Mouse (Mus musculus): ENCODE measurements around the gene Slc7a11. TPM values are rescaled to one million over a fixed set of nuclear protein-coding genes. Genes with fewer than 3 reads are reported as not detected.

Gene Slc7a11
- polyA plus RNA-seq, 1 experiment: 3.0 TPM

DNA sequence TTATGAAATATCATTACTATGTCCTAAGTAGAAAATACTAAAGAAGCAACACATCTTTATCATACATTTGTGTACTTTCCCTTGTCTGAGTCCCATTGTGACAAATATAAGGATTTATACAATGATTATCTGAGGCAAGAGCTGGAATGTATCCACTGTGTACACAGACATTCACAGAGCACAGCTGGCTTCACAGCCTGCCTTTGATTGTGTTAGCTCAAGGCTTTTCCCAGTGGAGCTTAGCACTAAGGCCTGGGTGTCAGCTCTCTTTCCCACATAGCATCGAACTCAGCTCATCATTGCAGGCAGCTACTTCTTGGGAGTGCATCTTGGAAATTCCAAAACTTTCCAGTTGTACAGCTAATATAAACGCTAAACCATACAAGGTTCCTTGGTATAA lies 529.5 kb downstream of the Slc7a11 start:
- H3K4me1 ChIP-seq (ENCODE audit: control insufficient read depth, insufficient read depth, low read length): no peaks in the 10 kb centered on the region
- H3K4me3 ChIP-seq (ENCODE audit: control insufficient read depth, low read depth, low read length): no peak overlapping the region
- H3K27me3 ChIP-seq (ENCODE audit: control insufficient read depth, insufficient read depth, low read length): no peaks in the 10 kb centered on the region
- TF ChIP-seq CTCF (IDR thresholded peaks at IDR 0.05; ENCODE audit: control insufficient read depth, insufficient read depth, insufficient replicate concordance, low read depth, low read length): no peak
- TF ChIP-seq POLR2A (IDR thresholded peaks at IDR 0.05; ENCODE audit: control insufficient read depth, low read depth, low read length): no peak
- H3K36me3 ChIP-seq (ENCODE audit: control insufficient read depth, insufficient read depth, low read length): no peaks in the 10 kb centered on the region
- H3K27ac ChIP-seq (ENCODE audit: control insufficient read depth, insufficient read depth, low read depth, low read length): no peak overlapping the region

GRCm38 (mm10) chr3:49910922-49911321 lies 532.5 kb downstream of the Slc7a11 start:
- H3K4me1 ChIP-seq (ENCODE audit: control insufficient read depth, insufficient read depth, low read length): no peaks in the 10 kb centered on the region

DNA sequence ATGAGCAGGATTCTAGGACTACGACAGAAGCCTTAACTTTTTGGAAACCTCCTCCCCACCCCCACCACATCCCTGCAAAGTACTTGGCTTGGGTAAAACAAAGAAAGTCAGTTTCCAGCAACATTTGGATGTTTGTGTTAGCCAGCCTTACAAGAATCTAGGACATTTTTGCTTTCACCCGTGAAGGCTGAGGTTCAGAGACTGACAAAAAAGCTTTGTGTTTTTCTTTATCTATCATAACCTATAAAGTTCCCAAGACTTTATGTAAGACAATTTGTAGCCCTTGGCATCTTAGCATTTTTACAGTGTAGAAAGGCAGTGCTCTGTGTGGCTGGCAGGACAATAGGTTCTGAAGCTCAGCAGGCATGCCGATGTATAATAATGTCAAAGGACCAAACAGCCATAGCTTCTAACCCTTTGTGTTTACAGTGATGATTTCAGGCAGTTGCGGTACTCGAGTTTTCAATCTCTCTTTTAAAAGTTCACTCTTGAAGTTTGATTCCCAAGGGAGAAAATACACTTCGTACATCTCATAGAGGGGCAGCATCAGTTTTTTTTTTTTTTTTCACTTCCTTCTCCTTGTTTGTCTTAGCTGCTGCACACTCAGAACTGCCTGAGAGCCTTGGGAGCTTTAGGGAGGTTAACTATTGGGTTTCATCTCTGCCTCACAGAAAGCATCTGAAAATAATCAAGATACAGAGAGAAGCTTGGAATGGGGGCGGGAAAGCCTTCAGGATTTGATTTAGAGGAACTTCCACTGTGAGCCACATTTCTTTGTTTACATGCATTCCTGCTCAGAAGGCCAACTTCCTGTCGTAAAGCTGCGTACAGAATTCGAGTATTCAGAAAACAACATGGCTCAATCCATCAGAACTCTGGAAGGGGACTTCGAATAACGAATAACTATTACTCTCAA lies 534.7 kb downstream of the Slc7a11 start:
- H3K36me3 ChIP-seq (ENCODE audit: control insufficient read depth, insufficient read depth, low read length): no peaks in the 10 kb centered on the region
- no peaks in the 10 kb centered on the region for H3K27me3 ChIP-seq (ENCODE audit: control insufficient read depth, insufficient read depth, low read length)
- no peak for TF ChIP-seq POLR2A (IDR thresholded peaks at IDR 0.05; ENCODE audit: control insufficient read depth, low read depth, low read length)
- TF ChIP-seq CTCF (IDR thresholded peaks at IDR 0.05; ENCODE audit: control insufficient read depth, insufficient read depth, insufficient replicate concordance, low read depth, low read length): no peak
- H3K27ac ChIP-seq (ENCODE audit: control insufficient read depth, insufficient read depth, low read depth, low read length): no peak overlapping the region
- H3K4me1 ChIP-seq (ENCODE audit: control insufficient read depth, insufficient read depth, low read length): no peaks in the 10 kb centered on the region
- H3K4me3 ChIP-seq (ENCODE audit: control insufficient read depth, low read depth, low read length): no peak overlapping the region

More at GRCm38 (mm10) chr3:49910922-49911321, 532.5 kb downstream of the Slc7a11 start:
- H3K27me3 ChIP-seq (ENCODE audit: control insufficient read depth, insufficient read depth, low read length): no peaks in the 10 kb centered on the region
- no peak overlapping the region for H3K27ac ChIP-seq (ENCODE audit: control insufficient read depth, insufficient read depth, low read depth, low read length)
- no peak for TF ChIP-seq CTCF (IDR thresholded peaks at IDR 0.05; ENCODE audit: control insufficient read depth, insufficient read depth, insufficient replicate concordance, low read depth, low read length)
- TF ChIP-seq POLR2A (IDR thresholded peaks at IDR 0.05; ENCODE audit: control insufficient read depth, low read depth, low read length): no peak
- no peaks in the 10 kb centered on the region for H3K36me3 ChIP-seq (ENCODE audit: control insufficient read depth, insufficient read depth, low read length)
- no peak overlapping the region for H3K4me3 ChIP-seq (ENCODE audit: control insufficient read depth, low read depth, low read length)

GRCm38 (mm10) chr3:49893945-49894344 lies 549.5 kb downstream of the Slc7a11 start:
- no peak for TF ChIP-seq POLR2A (IDR thresholded peaks at IDR 0.05; ENCODE audit: control insufficient read depth, low read depth, low read length)
- no peak for TF ChIP-seq CTCF (IDR thresholded peaks at IDR 0.05; ENCODE audit: control insufficient read depth, insufficient read depth, insufficient replicate concordance, low read depth, low read length)
- Histone ChIP-seq H3K4me3 (ENCODE audit: control insufficient read depth, low read depth, low read length) (no peak overlapping the region), H3K36me3 (ENCODE audit: control insufficient read depth, insufficient read depth, low read length) (no peaks in the 10 kb centered on the region), H3K4me1 (ENCODE audit: control insufficient read depth, insufficient read depth, low read length) (no peaks in the 10 kb centered on the region), H3K27ac (ENCODE audit: control insufficient read depth, insufficient read depth, low read depth, low read length) (no peak overlapping the region), H3K27me3 (ENCODE audit: control insufficient read depth, insufficient read depth, low read length) (no peaks in the 10 kb centered on the region)

GRCm38 (mm10) chr3:49887359-49887758 lies 556.1 kb downstream of the Slc7a11 start:
- Histone ChIP-seq H3K4me3 (ENCODE audit: control insufficient read depth, low read depth, low read length) (no peak overlapping the region), H3K4me1 (ENCODE audit: control insufficient read depth, insufficient read depth, low read length) (no peaks in the 10 kb centered on the region), H3K27ac (ENCODE audit: control insufficient read depth, insufficient read depth, low read depth, low read length) (no peak overlapping the region), H3K27me3 (ENCODE audit: control insufficient read depth, insufficient read depth, low read length) (no peaks in the 10 kb centered on the region), H3K36me3 (ENCODE audit: control insufficient read depth, insufficient read depth, low read length) (no peaks in the 10 kb centered on the region)
- TF ChIP-seq CTCF (IDR thresholded peaks at IDR 0.05; ENCODE audit: control insufficient read depth, insufficient read depth, insufficient replicate concordance, low read depth, low read length) (no peak), POLR2A (IDR thresholded peaks at IDR 0.05; ENCODE audit: control insufficient read depth, low read depth, low read length) (no peak)

- Histone ChIP-seq H3K4me1 (ENCODE audit: control insufficient read depth, insufficient read depth, low read length) (no peaks in the 10 kb centered on the region), H3K27ac (ENCODE audit: control insufficient read depth, insufficient read depth, low read depth, low read length) (no peak overlapping the region), H3K36me3 (ENCODE audit: control insufficient read depth, insufficient read depth, low read length) (no peaks in the 10 kb centered on the region), H3K4me3 (ENCODE audit: control insufficient read depth, low read depth, low read length) (no peak overlapping the region), H3K27me3 (ENCODE audit: control insufficient read depth, insufficient read depth, low read length) (no peaks in the 10 kb centered on the region)
- TF ChIP-seq POLR2A (IDR thresholded peaks at IDR 0.05; ENCODE audit: control insufficient read depth, low read depth, low read length) (no peak), CTCF (IDR thresholded peaks at IDR 0.05; ENCODE audit: control insufficient read depth, insufficient read depth, insufficient replicate concordance, low read depth, low read length) (no peak)
These were observed 557.0 kb downstream of the Slc7a11 start for GRCm38 (mm10) chr3:49886220-49886945.

GRCm38 (mm10) chr3:49880496-49880895 lies 562.9 kb downstream of the Slc7a11 start:
- TF ChIP-seq CTCF (IDR thresholded peaks at IDR 0.05; ENCODE audit: control insufficient read depth, insufficient read depth, insufficient replicate concordance, low read depth, low read length) (no peak), POLR2A (IDR thresholded peaks at IDR 0.05; ENCODE audit: control insufficient read depth, low read depth, low read length) (no peak)

More at GRCm38 (mm10) chr3:49880496-49880895, 562.9 kb downstream of the Slc7a11 start:
- Histone ChIP-seq H3K4me3 (ENCODE audit: control insufficient read depth, low read depth, low read length) (no peak overlapping the region), H3K27me3 (ENCODE audit: control insufficient read depth, insufficient read depth, low read length) (no peaks in the 10 kb centered on the region), H3K27ac (ENCODE audit: control insufficient read depth, insufficient read depth, low read depth, low read length) (no peak overlapping the region), H3K4me1 (ENCODE audit: control insufficient read depth, insufficient read depth, low read length) (no peaks in the 10 kb centered on the region), H3K36me3 (ENCODE audit: control insufficient read depth, insufficient read depth, low read length) (no peaks in the 10 kb centered on the region)

Measured in testis, adult 2 months (tissue).